Mouse (Mus musculus) embryonic facial prominence, embryonic 13.5 days (tissue): ENCODE data around the gene Rtn4rl1. TPM values are rescaled to one million over a fixed set of nuclear protein-coding genes. Genes with fewer than 3 reads are reported as not detected.

Experiments used
- ATAC-seq: fragments of 200-750 bp; cut with Nextera tagmentation; 2 replicates; pipeline ENCODE4 v1.8.0; 2017; ENCODE audit warnings: low read depth; ENCODE audit not compliant: insufficient number of reproducible peaks, insufficient read depth, low FRiP score, low TSS enrichment
- H3K27ac ChIP-seq: fragments of 300-500 bp; sonication (generic); 2 replicates; pipeline ENCODE4 v1.5.1; 2015; ENCODE audit warnings: moderate library complexity, mild to moderate bottlenecking, inconsistent platforms
- H3K27me3 ChIP-seq: fragments of 300-500 bp; sonication (generic); 2 replicates; pipeline ENCODE4 v1.6.1; 2015; ENCODE audit warnings: mild to moderate bottlenecking, inconsistent platforms
- H3K36me3 ChIP-seq: fragments of 300-500 bp; sonication (generic); 2 replicates; pipeline ENCODE4 v1.6.1; 2015; ENCODE audit warnings: mild to moderate bottlenecking, inconsistent platforms
- H3K4me1 ChIP-seq: fragments of 300-500 bp; sonication (generic); 2 replicates; pipeline ENCODE4 v1.6.1; 2015; ENCODE audit warnings: inconsistent platforms
- H3K4me2 ChIP-seq: fragments of 300-500 bp; sonication (generic); 2 replicates; pipeline ENCODE4 v1.6.1; 2015; ENCODE audit warnings: moderate library complexity, mild to moderate bottlenecking, inconsistent platforms
- H3K4me3 ChIP-seq: fragments of 300-500 bp; sonication (generic); 2 replicates; pipeline ENCODE4 v1.5.1; 2015; ENCODE audit warnings: mild to moderate bottlenecking, inconsistent platforms
- H3K9ac ChIP-seq: fragments of 300-500 bp; sonication (generic); 2 replicates; pipeline ENCODE4 v1.6.1; 2015; ENCODE audit warnings: mild to moderate bottlenecking, inconsistent platforms
- H3K9me3 ChIP-seq: fragments of 300-500 bp; sonication (generic); 2 replicates; pipeline ENCODE4 v1.6.1; 2016; ENCODE audit warnings: inconsistent platforms
- WGBS: fragments of 180-500 bp; shearing (Covaris S2); methylation state at CpG from one replicate; pipeline ENCODE4 v1.1.7; 2015; ENCODE audit warnings: mixed read lengths; 5-methylcytosine and 5-hydroxymethylcytosine counted together
- polyA plus RNA-seq: library from polyadenylated mRNA; unstranded; fragments of >200 nt; fragmentation: Nextera tagmentation; extraction: Ambion mirVana; gene quantifications from 2 replicates; pipeline ENCODE4 v1.2.1, GENCODE M21; 2015

Gene Rtn4rl1
- polyA plus RNA-seq, 1 experiment from 2014 or later: 7.1 TPM

- no peak overlapping the region for H3K27ac ChIP-seq
- no peak overlapping the region for H3K4me3 ChIP-seq
- H3K27me3 ChIP-seq: no peaks in the 10 kb centered on the region
- no peak overlapping the region for H3K4me2 ChIP-seq
- no peak overlapping the region for H3K9ac ChIP-seq
- H3K9me3 ChIP-seq: no peaks in the 10 kb centered on the region
- WGBS: 29% methylated on average over 4 of the region's 4 CpGs
- peaks cover 34% of the 10 kb centered on the region for H3K4me1 ChIP-seq
- peaks cover 42% of the 10 kb centered on the region for H3K36me3 ChIP-seq
- no peak for ATAC-seq
Observed at GRCm38 (mm10) chr11:75157037-75157436, 36.5 kb upstream of the Rtn4rl1 start.

GRCm38 (mm10) chr11:75157901-75158300 is 35.7 kb upstream of the Rtn4rl1 start:
- H3K27me3 ChIP-seq: peaks cover 7% of the 10 kb centered on the region
- no peak overlapping the region for H3K27ac ChIP-seq
- 37% methylated on average over 2 of the region's 2 CpGs for WGBS
- peaks cover 34% of the 10 kb centered on the region for H3K4me1 ChIP-seq
- H3K4me2 ChIP-seq: no peak overlapping the region
- H3K9ac ChIP-seq: no peak overlapping the region
- ATAC-seq: no peak
- no peaks in the 10 kb centered on the region for H3K9me3 ChIP-seq
- H3K36me3 ChIP-seq: peaks cover 51% of the 10 kb centered on the region
- no peak overlapping the region for H3K4me3 ChIP-seq

DNA sequence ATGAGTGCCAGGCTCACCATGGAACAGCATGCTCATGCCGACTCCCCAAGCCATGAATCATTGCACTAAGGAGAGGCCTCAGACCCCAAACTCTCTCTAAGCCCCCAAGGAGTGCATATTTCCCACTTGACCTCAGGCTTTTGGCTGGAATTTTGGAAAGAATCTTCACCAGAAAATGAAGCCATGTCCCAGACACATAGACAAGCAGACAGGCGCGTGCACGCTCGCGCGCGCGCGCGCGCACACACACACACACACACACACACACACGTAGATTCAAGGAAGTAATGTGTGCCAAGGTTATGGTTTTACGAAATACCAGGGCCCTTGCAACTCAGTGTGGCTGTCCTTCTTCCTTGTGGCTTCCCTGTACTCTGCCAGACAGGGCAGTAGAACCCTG is 35.2 kb upstream of the Rtn4rl1 start:
- no peak overlapping the region for H3K9ac ChIP-seq
- peaks cover 34% of the 10 kb centered on the region for H3K4me1 ChIP-seq
- H3K27me3 ChIP-seq: peaks cover 12% of the 10 kb centered on the region
- no peak overlapping the region for H3K4me3 ChIP-seq
- peaks cover 56% of the 10 kb centered on the region for H3K36me3 ChIP-seq
- no peaks in the 10 kb centered on the region for H3K9me3 ChIP-seq
- WGBS: 89% methylated on average over 14 of the region's 14 CpGs
- H3K4me2 ChIP-seq: no peak overlapping the region
- no peak for ATAC-seq
- no peak overlapping the region for H3K27ac ChIP-seq

DNA sequence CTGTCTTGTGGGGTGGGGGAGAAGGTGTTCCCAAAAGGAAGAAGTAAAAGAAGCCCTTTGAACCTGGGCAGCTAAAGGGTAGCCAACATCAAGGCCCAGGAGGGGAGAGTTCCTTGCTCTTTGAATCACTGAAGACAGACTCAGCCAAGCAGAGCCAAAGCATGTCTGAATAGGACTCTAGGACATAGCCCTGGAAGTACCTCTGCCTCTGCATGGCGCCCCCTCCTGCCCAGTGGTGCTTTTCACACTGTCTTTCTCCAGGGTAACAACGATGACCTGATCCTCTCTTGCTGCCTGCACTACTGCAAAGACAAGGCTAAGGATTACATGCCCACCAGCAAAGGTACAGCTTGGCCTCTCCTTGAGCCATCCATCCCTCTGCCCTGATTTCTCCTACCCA is 34.0 kb upstream of the Rtn4rl1 start:
- Histone ChIP-seq H3K27me3 (peaks cover 23% of the 10 kb centered on the region), H3K4me1 (peaks cover 34% of the 10 kb centered on the region), H3K9ac (no peak overlapping the region), H3K4me2 (no peak overlapping the region), H3K27ac (no peak overlapping the region), H3K4me3 (no peak overlapping the region), H3K36me3 (peaks cover 65% of the 10 kb centered on the region), H3K9me3 (no peaks in the 10 kb centered on the region)
- 56% methylated on average over 2 of the region's 2 CpGs for WGBS
- ATAC-seq: no peak

- Histone ChIP-seq H3K27me3 (peaks cover 37% of the 10 kb centered on the region), H3K27ac (no peak overlapping the region), H3K4me2 (no peak overlapping the region), H3K4me1 (peaks cover 46% of the 10 kb centered on the region), H3K9me3 (no peaks in the 10 kb centered on the region), H3K9ac (no peak overlapping the region), H3K36me3 (peaks cover 69% of the 10 kb centered on the region), H3K4me3 (no peak overlapping the region)
- WGBS: 75% methylated on average over 7 of the region's 7 CpGs
- ATAC-seq: no peak
Observed at GRCm38 (mm10) chr11:75160954-75161353, 32.6 kb upstream of the Rtn4rl1 start.

DNA sequence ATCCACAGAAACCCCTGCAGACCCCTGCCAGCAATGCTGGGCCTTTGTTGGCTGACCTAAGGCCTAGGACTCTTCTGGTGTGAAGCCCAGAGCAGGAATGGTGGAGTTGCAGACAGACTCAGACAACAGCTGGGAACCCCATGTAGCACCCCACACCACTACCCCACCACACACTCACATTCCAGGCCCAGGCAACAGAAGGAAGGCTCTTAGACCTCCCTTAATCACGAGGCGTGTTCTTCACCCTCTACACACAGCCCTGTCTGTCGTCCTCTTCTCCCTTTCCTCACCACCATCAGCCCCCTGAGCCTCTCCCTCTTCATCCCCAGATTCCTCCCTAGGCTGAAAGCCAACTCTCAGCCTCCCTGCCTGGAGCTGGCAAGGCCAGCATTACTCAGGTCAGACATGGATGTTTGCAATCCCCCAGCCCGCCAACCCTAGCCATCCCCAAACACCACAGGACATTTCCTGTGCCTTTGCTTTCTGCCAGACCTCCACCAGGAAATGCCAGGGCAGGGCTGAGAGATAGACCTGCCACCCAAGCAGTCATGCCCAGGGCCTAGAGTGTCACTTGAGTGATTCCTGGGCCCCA is 32.1 kb upstream of the Rtn4rl1 start:
- WGBS: 69% methylated on average over 4 of the region's 4 CpGs
- H3K27me3 ChIP-seq: peaks cover 43% of the 10 kb centered on the region
- no peak for ATAC-seq
- H3K4me1 ChIP-seq: peaks cover 46% of the 10 kb centered on the region
- H3K4me2 ChIP-seq: no peak overlapping the region
- no peaks in the 10 kb centered on the region for H3K9me3 ChIP-seq
- peaks cover 64% of the 10 kb centered on the region for H3K36me3 ChIP-seq
- H3K4me3 ChIP-seq: no peak overlapping the region
- H3K27ac ChIP-seq: no peak overlapping the region
- no peak overlapping the region for H3K9ac ChIP-seq

DNA sequence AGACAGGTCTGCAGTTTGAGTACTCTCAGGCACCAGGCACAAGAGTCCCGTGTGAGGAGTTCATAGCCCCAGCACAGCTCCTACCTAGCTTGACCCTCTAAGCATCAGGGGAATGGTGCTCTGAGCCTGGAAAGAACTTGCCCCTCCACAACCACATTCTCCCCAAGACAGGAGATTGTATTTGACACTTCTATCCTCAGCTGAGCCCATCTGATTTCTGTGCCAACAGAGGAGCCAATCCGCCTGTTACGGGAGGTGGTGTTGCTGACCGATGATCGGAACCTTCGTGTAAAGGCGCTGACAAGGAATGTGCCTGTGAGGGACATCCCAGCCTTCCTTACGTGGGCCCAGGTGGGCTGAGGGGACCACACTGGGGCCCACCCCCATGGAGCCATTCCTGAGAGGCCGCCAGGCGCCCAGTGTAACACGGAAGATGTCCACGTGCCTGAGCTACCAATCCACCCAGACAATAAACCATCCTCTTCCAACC is 30.9 kb upstream of the Rtn4rl1 start:
- H3K27ac ChIP-seq: no peak overlapping the region
- no peak overlapping the region for H3K9ac ChIP-seq
- WGBS: 87% methylated on average over 12 of the region's 12 CpGs
- peaks cover 46% of the 10 kb centered on the region for H3K4me1 ChIP-seq
- H3K9me3 ChIP-seq: no peaks in the 10 kb centered on the region
- H3K36me3 ChIP-seq: peaks cover 59% of the 10 kb centered on the region
- peaks cover 54% of the 10 kb centered on the region for H3K27me3 ChIP-seq
- H3K4me3 ChIP-seq: no peak overlapping the region
- no peak overlapping the region for H3K4me2 ChIP-seq
- no peak for ATAC-seq

DNA sequence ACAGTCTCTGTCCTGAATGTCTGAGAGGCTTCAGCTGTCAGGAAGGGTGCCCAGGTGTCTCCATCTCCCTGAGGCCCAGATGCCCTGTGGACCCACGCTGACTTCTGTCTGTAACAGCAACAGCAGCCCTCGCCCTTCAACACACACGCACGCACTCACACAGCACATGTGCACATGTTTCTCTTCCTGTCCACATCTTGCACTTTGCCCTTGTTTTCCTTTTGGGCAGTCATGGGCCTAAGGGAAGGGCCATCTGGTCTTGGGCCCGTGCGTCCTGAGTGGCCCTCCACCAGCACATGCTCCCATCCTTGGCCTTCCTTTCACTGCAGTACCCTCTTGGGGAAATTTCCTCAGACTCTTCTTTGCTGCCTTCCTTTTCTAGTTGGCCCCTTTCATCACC is 30.2 kb upstream of the Rtn4rl1 start:
- 79% methylated on average over 6 of the region's 6 CpGs for WGBS
- no peak overlapping the region for H3K4me3 ChIP-seq
- no peak for ATAC-seq
- H3K9ac ChIP-seq: peak overlapping the region; percentile 33; the same call in 1 of the 2 replicates
- peaks cover 45% of the 10 kb centered on the region for H3K4me1 ChIP-seq
- no peak overlapping the region for H3K27ac ChIP-seq
- H3K4me2 ChIP-seq: no peak overlapping the region
- peaks cover 59% of the 10 kb centered on the region for H3K36me3 ChIP-seq
- no peaks in the 10 kb centered on the region for H3K9me3 ChIP-seq
- peaks cover 62% of the 10 kb centered on the region for H3K27me3 ChIP-seq

GRCm38 (mm10) chr11:75164051-75164450 is 29.5 kb upstream of the Rtn4rl1 start:
- Histone ChIP-seq H3K9me3 (no peaks in the 10 kb centered on the region), H3K9ac (no peak overlapping the region), H3K36me3 (peaks cover 54% of the 10 kb centered on the region), H3K4me2 (no peak overlapping the region), H3K27me3 (peaks cover 68% of the 10 kb centered on the region), H3K4me1 (peaks cover 49% of the 10 kb centered on the region), H3K4me3 (no peak overlapping the region), H3K27ac (no peak overlapping the region)
- no peak for ATAC-seq
- WGBS: 73% methylated on average over 2 of the region's 2 CpGs

- Histone ChIP-seq H3K4me2 (peak overlapping the region; percentile 94), H3K27me3 (peaks cover 75% of the 10 kb centered on the region), H3K9ac (peak overlapping the region; percentile 74; the same call in 1 of the 2 replicates), H3K27ac (no peak overlapping the region), H3K36me3 (peaks cover 47% of the 10 kb centered on the region), H3K4me3 (peak overlapping the region; percentile 60), H3K9me3 (no peaks in the 10 kb centered on the region), H3K4me1 (peaks cover 56% of the 10 kb centered on the region)
- ATAC-seq: no peak
- WGBS: 18% methylated on average over 15 of the region's 15 CpGs
Observed at GRCm38 (mm10) chr11:75164750-75165149, 28.8 kb upstream of the Rtn4rl1 start.

DNA sequence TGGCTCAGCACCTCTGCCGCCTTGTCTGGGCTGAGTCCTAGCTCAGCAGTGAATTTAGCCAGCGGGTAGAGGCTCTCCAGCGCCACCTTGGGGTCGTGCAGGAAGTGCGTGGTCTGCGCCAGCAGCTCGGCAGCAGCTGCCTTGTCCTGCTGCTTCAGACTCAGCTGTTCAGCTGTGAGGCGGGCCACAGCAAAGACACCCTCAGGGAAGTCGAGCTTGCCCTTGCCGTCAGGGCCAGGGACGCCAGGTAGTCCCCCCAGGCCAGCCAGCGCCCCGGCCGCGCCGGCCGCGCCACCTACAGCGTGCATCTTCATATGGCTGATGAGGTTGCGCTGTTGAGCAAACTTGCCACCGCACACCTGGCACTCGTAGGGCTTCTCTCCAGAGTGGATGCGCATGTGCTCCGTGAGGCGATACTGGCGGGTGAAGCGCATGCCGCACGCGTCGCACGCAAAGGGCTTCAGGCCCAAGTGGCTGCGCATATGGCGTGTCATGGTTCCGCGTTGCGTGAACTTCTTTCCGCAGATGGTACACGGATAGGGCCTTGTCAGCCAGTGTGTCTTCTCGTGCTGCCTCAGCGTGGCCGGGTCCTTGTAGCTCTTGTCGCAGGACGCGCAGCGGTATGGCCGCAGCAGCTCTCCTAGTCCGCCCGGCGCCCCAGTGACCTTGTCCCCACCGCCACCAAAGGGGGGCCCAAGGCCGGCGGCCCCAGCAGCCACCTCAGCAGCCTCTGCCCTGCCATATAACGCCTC is 28.0 kb upstream of the Rtn4rl1 start:
- peaks cover 39% of the 10 kb centered on the region for H3K36me3 ChIP-seq
- 8% methylated on average over 54 of the region's 54 CpGs for WGBS
- peak overlapping the region; percentile 22; the same call in 1 of the 2 replicates for H3K27ac ChIP-seq
- no peaks in the 10 kb centered on the region for H3K9me3 ChIP-seq
- peak overlapping the region; percentile 60 for H3K4me3 ChIP-seq
- H3K4me2 ChIP-seq: peak overlapping the region; percentile 94
- peaks cover 65% of the 10 kb centered on the region for H3K4me1 ChIP-seq
- no peak for ATAC-seq
- peak overlapping the region; percentile 74 for H3K9ac ChIP-seq
- H3K27me3 ChIP-seq: peaks cover 84% of the 10 kb centered on the region
